Mouse (Mus musculus): ENCODE results near the gene Xpo1.
"Not testable (repeated sequence)": the region's sequence is repeated elsewhere in the genome, so short reads cannot be mapped to it uniquely, and the experiment has no call there.

Gene Xpo1

DNA sequence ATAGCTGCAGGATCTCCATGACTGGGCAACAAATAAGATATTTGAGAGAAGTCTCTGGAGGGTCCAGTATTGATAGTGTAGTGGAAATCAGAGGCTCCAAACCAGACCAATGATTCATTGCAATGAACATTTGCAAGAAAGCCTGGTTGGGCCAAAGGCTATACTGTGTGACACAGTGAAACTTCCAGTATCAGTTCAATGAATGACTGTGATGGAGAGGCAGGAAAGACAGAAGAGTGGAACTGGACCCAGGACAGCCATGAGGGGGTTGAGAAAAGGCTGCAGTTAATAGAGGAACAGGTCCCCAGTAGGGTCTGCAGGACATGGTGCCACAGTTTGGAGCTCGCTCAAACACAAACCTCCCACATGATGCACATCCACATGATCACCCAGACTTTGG is 44.1 kb downstream of the Xpo1 start:
- DNase-seq (ENCODE audit: low spot score), result no peak

DNA sequence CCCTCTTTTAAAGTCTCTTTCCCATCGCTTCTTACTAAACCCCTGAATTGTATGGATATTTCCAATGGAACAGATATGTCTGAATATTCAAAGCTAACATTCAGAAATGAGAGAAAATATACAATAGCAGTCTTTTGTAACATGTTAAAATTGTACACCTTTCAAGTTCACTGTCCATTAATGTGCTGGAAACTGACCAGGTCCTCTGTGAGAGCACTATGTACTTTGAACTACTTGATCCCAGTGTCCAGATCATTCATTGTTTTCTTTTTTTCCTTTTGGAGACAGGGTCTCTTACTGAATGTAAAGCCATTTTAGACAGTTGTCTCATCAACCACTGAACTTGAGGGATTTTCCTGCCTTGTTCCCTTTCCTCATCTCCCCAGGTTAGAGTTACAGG is 47.3 kb downstream of the Xpo1 start:
- DNase-seq (ENCODE audit: low spot score), result no peak

DNA sequence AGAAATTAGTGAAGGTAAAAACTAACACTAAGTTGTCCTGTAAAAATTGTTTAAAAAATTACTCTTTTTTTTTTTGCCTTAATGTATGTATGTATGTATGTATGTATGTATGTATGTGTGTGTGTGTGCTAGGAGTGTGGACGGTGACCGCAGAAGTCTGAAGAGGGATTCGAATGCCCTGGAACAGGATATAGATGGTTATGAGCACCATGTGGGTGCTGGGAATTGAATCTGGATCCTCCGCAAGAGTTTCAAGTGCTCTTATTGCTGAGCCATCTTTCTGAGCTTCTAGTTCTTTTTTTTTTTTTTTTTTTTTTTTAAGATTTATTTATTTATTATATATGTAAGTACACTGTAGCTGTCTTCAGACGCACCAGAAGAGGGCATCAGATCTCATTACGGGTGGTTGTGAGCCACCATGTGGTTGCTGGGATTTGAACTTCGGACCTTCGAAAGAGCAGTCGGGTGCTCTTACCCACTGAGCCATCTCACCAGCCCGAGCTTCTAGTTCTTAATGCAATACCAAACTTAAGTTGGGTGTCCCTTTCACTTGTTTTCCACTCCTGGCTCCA is 49.3 kb downstream of the Xpo1 start:
- DNase-seq (ENCODE audit: low spot score), result not testable (repeated sequence)

DNA sequence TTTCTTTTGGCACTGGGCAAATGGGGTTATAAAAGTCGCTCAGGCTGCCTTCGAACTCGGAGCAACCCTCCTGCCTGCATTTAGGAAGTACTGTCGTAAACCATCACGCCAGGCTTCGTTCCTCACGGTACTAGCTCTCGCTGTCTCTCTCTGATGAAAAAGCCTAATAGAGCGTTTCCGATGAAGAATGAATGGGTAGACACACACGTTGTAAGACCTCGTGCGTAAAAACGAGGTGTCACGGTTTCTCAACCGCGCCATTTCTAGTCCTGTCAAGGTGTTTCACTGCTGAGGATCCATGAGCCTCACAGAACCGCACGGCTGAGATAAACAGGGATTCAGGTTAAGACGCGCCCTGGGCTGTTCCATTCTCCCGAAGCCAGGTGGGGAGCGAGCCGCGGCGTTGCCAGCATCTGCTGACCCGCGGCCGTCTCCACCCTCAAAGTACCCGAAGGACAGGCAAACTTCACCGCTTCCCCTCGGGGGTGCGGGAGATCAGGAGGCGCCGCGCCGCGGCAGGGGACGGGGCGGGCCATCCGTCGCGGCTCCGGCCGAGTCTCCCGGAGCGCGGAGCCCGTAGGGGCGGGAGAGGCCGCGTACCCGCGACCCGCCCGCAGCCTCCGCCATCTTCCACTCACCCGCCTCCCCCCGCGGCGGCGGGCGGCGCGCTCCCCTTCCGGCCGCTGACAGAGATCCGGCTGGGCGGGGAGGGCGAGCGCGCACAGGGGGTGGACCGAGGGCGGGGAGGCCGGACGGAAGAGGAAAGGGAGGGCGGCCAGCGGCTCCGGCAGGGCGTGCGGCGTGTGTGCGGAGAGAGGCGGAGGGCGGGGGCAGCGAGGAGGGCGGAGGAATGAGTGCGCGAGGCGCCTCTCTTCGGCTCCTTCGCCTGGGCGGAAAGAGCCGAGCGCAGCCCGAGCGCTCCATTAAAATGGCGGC is 50.1 kb downstream of the Xpo1 start:
- DNase-seq (ENCODE audit: low spot score), result peak; percentile 98

- peak; percentile 48 for DNase-seq (ENCODE audit: low spot score)
These were observed 51.1 kb downstream of the Xpo1 start, which contains the start of gene Usp34 for GRCm38 (mm10) chr11:23306764-23307565. Usp34 (plus strand) TSS chr11:23306895.

GRCm38 (mm10) chr11:23307566-23307920 is 51.7 kb downstream of the Xpo1 start:
- no peak for DNase-seq (ENCODE audit: low spot score)

- DNase-seq (ENCODE audit: low spot score), result no peak
These were observed 57.7 kb downstream of the Xpo1 start for GRCm38 (mm10) chr11:23313496-23313895.

- no peak for DNase-seq (ENCODE audit: low spot score)
These were observed 73.6 kb downstream of the Xpo1 start for GRCm38 (mm10) chr11:23329413-23329812.

DNA sequence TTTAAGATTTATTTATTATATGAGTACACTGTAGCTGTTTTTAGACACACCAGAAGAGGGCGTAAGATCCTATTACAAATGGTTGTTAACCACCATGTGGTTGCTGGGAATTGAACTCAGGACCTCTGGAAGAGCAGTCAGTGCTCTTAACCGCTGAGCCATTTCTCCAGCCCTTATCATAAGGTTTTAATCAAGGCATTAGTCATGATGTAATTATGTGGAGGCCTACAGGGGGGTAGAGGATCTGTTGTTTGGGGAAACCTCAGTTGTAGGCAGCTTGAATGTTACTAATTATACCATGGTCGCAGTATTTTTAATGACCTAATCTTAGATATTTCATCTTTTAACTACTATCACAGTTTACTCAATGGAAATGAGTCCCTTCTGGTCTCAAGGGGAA is 76.3 kb downstream of the Xpo1 start:
- no peak for DNase-seq (ENCODE audit: low spot score)

GRCm38 (mm10) chr11:23335160-23335559 is 79.3 kb downstream of the Xpo1 start:
- no peak for DNase-seq (ENCODE audit: low spot score)

Measured in lung, postnatal 25 days (tissue).